Mouse (Mus musculus) telencephalon, adult 2 months (tissue): ENCODE measurements around the gene Mrpl55.
"Not testable (repeated sequence)": the region's sequence is repeated elsewhere in the genome, so short reads cannot be mapped to it uniquely, and the experiment has no call there.

Experiments used
- DNase-seq: peaks from one replicate; pipeline ENCODE4 v3.0.0-alpha.2; 2011; ENCODE audit warnings: low read depth, low spot score

Gene Mrpl55

GRCm38 (mm10) chr11:59191231-59192058 lies 10.8 kb upstream of the Mrpl55 start:
- peak; percentile 92 for DNase-seq

GRCm38 (mm10) chr11:59192059-59192386 lies 10.3 kb upstream of the Mrpl55 start, which contains the start of gene Guk1:
Gene Guk1 (minus strand): TSS chr11:59192212.
- no peak for DNase-seq

GRCm38 (mm10) chr11:59196230-59196629 lies 6.1 kb upstream of the Mrpl55 start:
- no peak for DNase-seq

DNA sequence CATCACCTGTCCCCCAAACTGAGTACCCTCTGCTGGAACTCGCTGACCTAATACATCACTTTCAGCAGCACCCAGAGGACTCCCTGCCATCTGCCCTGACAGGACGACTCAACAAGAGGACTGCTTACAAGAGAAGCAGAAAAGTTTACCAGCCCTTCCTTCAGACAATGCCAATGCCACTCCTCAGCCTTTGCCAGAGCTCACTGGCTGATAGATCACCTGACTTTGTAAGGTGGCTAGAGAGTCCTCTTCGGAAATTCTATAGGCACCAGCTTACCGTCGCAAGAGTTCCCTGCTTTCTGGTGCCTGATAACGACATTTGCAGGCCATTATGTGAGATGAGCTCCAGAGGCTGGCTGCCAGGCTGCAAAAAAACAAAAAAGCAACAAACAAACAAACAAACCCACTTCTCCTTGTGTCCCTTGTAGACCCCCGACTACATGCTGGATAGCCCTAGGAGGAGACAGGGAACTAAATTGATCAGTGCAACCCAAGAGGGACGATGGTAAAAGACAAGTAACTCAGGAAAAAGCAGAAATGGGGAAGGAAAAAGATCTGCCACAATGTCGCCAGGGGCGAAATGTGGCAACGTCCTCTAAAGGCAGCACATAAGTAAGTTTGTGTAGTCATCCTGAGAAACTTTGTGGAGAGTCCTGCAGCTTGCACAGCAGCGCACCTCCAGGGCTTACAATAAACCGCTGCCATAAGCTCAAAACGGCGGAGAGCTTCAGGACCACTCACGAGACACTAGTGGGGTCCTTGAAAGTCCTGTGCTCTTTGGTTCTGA lies 877 bp upstream of the Mrpl55 start:
- DNase-seq = no peak

- DNase-seq = peak; percentile 92
Observed at GRCm38 (mm10) chr11:59208153-59208831, 6.0 kb downstream of the Mrpl55 start, which contains the start of gene 2310033P09Rik. Gene 2310033P09Rik (plus strand): TSS chr11:59208321.

- no peak for DNase-seq
Observed at GRCm38 (mm10) chr11:59209003-59209441, 6.7 kb downstream of the Mrpl55 start.

DNA sequence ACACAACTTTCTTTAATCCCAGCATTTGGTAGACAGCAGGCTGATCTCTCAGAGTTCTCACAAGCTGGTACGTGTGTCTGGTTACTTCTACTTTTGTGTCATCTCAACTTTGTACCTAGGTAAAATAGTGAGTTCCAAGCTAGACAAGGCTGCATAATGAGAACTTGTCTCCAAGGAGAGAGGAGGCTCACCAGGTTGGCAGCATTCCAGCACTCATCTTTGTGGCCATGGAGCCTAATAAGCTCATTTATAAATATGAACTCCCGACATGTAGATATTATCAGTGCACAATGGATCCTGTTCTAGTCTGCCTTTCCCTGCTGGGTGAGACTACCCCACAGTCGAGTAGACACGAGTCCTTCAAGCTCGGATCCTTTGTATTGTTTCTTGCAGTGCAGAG lies 7.3 kb downstream of the Mrpl55 start:
- DNase-seq = no peak

GRCm38 (mm10) chr11:59210020-59210419 lies 7.7 kb downstream of the Mrpl55 start:
- DNase-seq = no peak

GRCm38 (mm10) chr11:59211561-59211960 lies 9.3 kb downstream of the Mrpl55 start:
- not testable (repeated sequence) for DNase-seq

DNA sequence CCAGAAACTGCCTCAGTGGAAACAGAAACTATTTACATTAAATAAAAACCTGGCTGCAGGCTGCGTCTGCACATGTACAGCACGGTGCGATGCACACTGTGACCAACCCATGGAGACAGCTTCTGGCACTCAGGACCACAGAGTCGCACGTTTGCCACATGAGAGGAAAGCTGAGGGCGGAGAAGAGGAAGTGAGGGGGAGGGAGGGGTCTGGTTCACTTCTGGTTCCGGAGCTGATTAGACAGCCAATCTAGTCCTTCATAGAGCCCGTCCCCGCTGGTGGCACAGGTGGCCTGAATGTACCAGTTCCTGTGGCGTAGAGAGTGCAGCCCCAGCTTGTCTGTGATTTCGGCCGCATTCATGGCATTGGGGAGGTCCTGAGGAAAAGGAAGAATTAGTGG lies 10.0 kb downstream of the Mrpl55 start:
- not testable (repeated sequence) for DNase-seq

DNA sequence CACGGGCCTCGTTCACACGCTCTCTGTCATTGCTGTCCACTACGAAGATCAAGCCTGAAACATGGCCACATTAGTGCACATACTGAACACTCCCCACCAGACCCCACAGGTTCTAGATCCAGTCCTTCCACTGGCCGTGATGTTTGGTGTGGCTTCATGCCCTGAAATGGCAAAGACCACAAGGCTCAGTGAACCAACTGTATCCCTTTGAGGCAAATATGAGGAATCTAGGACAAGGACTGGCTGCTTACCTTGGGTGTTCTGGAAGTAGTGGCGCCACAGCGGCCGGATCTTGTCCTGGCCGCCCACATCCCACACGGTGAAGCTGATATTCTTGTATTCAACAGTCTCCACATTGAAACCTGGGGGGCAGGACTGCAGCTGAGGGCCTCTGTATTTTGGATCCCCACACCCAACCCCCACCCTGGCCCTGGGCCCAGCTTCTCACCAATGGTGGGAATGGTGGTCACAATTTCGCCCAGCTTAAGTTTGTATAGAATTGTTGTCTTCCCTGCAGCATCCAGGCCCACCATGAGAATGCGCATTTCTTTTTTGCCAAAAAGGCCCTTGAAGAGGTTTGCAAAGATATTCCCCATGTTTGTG lies 10.7 kb downstream of the Mrpl55 start:
- no peak for DNase-seq

- peak; percentile 79 for DNase-seq
Observed at GRCm38 (mm10) chr11:59216955-59217354, 14.7 kb downstream of the Mrpl55 start.

GRCm38 (mm10) chr11:59218389-59218998 lies 16.2 kb downstream of the Mrpl55 start:
- no peak for DNase-seq

- no peak for DNase-seq
Observed at GRCm38 (mm10) chr11:59219064-59219463, 16.8 kb downstream of the Mrpl55 start.

- no peak for DNase-seq
Observed at GRCm38 (mm10) chr11:59221604-59222003, 19.3 kb downstream of the Mrpl55 start.

- no peak for DNase-seq
Observed at GRCm38 (mm10) chr11:59222306-59222705, 20.0 kb downstream of the Mrpl55 start.

DNA sequence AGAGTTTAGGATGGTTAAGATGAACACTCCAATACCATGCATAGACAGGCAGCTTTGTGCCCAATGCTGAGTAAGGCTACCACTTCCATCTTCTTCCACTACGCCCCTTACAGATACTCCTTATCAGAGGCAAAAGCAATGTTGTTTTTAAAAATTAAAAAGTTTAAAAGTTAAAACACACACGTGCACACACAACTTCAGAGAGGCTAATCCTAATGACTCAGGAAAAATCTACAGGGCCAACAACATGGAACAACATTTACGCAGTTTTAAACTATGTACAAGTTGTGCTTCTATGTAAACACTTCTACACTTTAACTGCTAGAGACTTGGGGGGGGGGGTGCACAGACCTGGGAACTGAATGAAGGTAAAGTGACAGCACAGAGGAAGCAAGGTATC lies 21.7 kb downstream of the Mrpl55 start:
- DNase-seq = no peak

GRCm38 (mm10) chr11:59224470-59224869 lies 22.2 kb downstream of the Mrpl55 start:
- no peak for DNase-seq

DNA sequence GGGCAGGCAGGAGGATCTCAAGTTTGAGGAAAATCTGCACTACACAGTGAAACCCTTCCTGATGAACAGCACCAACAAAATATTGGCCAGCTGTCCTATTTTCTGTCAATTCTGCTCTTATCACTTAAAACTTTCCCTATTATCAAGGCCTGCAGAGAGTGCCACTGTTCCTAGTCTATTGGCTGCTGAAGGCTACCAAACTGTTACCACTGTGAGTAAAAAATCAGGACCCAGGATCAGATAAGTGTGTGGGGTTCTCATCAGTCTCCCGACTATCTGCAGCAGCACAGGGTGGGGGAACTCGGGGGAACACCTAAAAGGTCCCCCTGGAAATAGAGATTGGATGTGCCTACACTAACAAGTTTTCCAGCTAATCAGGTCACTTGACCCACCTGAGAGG lies 22.9 kb downstream of the Mrpl55 start:
- DNase-seq = no peak

DNA sequence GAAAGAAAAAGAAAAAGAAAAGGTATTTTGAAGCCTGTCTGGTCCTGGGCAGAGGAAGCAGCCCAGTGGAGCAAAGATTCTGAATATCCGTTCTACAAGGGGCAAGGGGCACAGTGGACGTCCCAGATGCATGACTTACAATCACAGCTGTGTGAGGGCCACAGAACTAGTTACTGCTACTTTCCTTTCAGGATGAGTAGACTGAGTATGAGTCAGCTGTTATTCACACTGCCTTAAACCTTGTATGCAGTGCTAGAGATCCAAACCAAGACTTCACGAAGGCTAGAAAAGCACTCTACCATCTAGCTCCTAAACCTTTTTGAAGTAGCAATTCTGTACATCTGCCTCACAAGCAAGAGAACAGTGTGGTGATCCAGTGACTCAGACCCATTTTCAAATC lies 24.0 kb downstream of the Mrpl55 start:
- DNase-seq = no peak
